Mouse (Mus musculus) E14TG2a.4 (cell line): Measurements from ENCODE around the gene Haus4.
A peak's percentile ranks its signal among the peaks of the same experiment; 100 is the strongest.

Experiments
- CTCF ChIP-seq: conservative IDR thresholded peaks from 2 replicates; pipeline ENCODE4 v1.5.1; 2014; ENCODE audit warnings: low read length
- NANOG ChIP-seq: IDR thresholded peaks from 2 replicates; pipeline ENCODE4 v1.6.1; 2014; ENCODE audit warnings: borderline replicate concordance, low read length, mixed read lengths
- POU5F1 ChIP-seq: IDR thresholded peaks from 2 replicates; pipeline ENCODE4 v1.6.1; 2014; ENCODE audit warnings: low read length, borderline replicate concordance

GRCm38 (mm10) chr14:54538580-54538979 lies 15.8 kb downstream of the Haus4 start:
- peak; percentile 19; the same call in 1 of the 2 replicates for TF ChIP-seq CTCF
- no peak for TF ChIP-seq NANOG
- TF ChIP-seq POU5F1, result no peak
